Mouse (Mus musculus) left cerebral cortex, postnatal 36 days (tissue): Measurements from ENCODE around the gene Srpk2. TPM values are rescaled to one million over a fixed set of nuclear protein-coding genes. Genes with fewer than 3 reads are reported as not detected.
"Not testable (repeated sequence)": the region's sequence is repeated elsewhere in the genome, so short reads cannot be mapped to it uniquely, and the experiment has no call there.

Experiments
- DNase-seq, 2 experiments: peaks; one replicate each; pipeline ENCODE4 v3.0.0; 2021 to 2022; ENCODE audit warnings: low spot score in 2 of 2, mixed read lengths in 1 of 2
- intact Hi-C: fragments of 180-260 bp; cut with DNase I; formaldehyde crosslinking; loops from one replicate; pipeline ENCODE4 v1.15.1; 2025
- total RNA-seq, 2 experiments: library from RNA; stranded (reverse); gene quantifications; 2 replicates each; pipeline ENCODE4 v1.2.3; 2021

Gene Srpk2
- total RNA-seq: 100 to 1,000 TPM; 179 to 194 TPM

DNA sequence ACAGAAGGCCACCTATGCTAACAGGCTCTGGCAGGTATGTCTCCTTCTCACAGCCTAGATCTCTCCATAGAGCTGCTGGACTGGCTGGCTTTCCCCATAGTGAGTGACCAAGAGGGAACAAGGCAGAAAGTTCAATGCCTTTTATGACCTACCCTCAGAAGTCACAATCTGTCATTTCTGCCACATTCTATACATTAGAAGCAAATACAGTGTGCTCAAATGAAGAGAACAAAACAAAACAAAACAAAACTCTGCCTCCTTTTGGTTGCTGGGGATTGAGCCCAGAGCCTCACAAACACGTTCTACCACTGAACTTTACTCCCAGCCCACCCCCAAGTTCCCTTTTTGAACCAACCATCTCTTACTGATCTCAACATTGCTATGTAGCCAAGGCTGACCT, at the start of gene Srpk2:
TSS of gene Srpk2 (minus strand) at position 101 of the 400 bp plus-strand sequence.
- intact Hi-C loops: no loop called here
- no peak for DNase-seq

DNA sequence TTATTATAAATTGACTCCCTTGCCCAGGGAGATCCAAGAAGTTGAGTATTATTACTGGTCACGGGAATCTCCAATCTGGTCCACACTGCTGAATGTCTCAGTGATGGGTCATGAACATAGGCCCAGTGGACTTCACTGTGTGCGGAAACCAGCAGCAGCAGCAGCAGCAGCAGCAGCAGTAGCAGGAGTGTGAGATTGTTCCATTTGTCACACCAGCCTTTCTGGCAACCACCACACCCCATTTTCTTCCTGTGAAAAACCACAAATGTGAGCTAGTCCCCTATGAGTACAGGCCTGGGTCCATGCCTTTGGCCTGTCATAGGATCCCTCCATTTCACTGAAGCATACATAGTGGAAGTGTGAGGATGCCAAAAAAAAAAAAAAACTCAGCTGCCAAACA, 37.5 kb upstream of the Srpk2 start:
- intact Hi-C loops: no loop called here

DNA sequence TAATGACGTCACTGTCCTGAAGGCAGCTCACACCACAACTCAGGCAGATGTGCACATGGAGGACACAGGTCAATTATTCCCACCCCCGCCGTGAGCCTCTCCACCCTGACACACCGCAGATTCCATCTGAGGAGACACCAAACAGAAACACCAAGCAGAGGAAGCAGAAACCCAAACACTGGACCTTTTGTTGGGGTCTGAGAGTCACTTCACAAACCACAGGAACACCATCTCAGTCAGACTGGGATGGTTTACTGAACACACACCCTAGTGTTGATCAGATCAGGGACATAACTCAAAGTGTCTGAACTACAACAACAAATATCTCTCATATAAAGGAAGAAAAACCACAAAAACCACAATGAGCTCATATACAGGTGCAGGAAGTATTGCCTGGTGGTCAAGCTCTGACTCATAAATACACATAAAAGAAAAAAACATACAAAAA, 34.5 kb upstream of the Srpk2 start:
- intact Hi-C loops: no loop called here
- no peak for DNase-seq

More for the DNA sequence above, 37.5 kb upstream of the Srpk2 start:
- no peak for DNase-seq

DNA sequence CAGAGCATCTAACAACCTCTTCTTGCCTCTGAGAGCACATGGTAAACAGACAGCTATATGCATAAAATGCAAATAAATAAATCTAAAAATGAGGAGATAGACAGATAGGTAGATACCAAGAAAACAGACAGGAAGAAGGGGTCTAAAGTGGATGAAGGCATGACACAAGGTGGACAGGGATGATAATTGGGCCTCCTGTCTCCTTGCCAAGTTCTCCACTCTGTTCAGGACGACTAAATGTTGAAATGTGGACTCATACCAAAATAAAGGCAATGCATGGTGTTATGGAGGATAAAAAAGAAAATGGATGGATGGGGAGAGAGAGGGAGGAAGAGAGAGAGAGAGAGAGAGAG, 33.7 kb upstream of the Srpk2 start:
- no peak for DNase-seq
- intact Hi-C loops: no loop called here

DNA sequence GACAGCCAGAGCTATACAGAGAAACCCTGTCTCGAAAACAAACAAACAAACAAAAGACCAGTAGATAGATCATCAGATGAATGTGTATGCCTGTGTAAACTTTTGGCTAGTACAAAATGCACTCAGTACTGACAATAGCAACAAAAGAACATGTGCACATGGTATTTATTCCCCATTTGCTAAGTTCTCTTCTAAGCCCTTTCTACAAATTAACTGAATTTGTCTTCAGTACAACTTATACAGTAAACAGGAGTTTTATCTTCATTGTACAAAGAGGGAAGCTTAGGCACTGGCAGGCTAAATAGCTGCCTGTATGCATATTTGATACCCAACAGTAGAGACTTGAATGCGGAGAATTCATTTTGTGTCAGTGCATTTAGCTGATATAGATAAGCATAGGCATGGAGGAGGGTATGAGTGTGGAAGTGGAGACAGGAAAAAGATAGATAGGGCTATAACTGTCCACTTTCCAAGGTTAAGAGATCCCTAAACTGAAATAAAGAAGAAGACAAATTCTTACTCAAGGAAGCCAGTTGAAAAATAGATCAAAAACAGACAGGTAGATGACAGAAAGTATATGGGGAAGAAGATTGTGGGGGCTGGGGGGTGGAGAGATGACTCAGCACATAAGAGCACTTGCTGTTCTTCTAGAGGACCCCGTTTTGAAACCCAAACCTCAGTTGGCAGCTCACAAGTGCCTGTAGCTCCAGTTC, 33.2 kb upstream of the Srpk2 start:
- intact Hi-C loops: no loop called here
- no peak for DNase-seq

DNA sequence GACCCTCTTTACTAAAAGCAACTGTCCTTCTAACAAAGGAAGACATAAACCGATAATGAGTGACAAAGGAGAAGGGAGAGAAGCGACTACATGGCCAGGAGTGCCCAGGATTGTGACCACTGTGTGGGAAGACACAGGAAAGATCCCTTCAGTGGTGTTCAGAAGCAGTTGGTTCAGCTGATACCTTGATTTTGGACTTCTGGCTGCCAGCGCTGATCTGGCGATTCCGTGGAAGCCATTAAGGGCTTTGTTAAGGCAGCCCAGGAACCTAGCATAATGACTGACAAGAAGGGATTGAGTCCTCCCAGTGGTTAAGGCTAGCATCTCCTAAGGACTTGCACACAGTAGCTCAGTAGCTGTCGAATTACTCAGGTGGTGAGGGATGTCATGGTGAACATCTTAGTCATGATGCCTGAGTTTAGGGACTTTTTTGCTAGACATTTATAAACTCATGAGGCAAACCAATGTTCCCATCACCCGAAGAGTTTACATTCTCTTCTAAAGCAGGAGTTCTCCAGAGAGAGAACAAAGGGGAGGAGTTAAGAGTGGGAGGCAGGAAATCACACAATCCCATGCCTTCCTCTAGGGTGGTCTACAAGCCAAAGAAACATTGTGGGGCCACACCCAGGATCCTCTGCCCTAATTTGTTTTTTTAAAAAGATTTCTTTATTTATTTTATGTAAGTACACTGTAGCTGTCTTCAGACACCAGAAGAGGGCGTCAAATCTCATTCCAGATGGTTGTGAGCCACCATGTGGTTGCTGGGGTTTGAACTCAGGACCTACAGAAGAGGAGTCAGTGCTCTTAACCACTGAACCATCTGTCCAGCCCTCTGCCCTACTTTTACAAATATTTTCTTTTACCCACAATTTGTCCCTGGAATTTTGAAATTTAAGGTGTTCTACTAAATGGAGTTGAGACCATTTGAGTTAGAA, 29.3 kb upstream of the Srpk2 start:
- intact Hi-C loops: no loop called here
- no peak for DNase-seq

DNA sequence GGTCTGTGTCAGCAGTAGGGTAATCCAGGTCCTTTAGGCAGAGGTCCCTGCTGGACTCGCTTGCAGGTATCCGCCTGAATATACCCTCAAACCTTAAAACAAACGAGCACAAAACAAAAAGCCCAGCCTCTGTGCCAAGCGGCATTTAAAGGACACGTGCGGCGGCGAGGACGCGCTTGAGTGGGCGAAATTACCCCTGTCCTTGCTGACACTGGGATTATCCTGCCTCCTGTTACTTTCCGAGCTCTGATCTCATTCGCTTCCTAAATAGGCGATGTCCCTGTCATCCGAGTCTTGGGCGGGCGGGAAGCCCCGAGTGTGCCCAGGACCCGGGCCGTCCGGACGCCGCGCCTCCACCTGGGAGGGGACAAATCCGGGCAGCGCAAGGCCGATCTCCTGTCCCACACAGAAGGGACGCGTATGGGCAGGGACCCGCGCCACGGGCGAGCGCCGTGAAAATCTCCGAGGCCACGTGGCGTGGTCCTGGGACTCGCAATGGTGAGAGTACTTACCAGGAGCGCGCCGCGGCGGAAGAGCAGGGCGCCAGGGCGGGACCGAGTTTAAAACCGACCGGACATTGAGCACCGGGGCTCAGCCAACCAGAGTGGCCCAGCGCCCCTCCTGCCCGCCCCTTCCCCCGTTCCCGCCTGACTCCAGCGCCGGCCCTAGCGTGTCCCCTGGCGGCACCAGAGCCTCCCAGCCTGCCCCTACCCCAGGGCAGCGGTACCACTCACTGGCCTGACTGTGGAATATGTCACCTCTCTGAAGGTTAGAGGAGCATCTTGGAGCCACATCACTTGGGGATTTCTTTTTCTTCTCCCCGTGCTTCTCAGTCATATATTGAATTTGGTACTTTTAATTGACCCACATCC, 27.9 kb upstream of the Srpk2 start:
- peak; percentile 52 to 55 for DNase-seq
- intact Hi-C loops: no loop called here

DNA sequence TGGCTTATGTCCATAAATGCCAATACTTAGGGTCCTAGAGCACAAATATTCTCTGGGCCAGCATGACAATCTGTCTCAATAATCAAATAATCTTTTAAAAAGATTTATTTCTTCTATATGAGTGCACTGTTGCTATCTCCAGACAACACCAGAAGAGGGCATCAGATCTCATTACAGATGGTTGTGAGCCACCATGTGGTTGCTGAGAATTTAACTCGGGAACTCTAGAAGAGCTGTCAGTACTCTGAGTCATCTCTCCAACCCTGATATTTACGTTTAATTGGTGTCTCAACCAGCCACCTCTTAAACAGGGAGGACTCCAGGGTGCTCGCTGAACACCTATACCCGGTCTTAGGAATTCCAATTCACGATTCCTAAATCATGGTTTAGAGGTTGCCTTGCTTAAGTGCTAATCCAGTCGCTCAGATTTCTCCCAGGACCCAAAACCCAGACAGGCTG, 27.3 kb upstream of the Srpk2 start:
- intact Hi-C loops: not testable (repeated sequence)
- peak; percentile 7 to 13 for DNase-seq

DNA sequence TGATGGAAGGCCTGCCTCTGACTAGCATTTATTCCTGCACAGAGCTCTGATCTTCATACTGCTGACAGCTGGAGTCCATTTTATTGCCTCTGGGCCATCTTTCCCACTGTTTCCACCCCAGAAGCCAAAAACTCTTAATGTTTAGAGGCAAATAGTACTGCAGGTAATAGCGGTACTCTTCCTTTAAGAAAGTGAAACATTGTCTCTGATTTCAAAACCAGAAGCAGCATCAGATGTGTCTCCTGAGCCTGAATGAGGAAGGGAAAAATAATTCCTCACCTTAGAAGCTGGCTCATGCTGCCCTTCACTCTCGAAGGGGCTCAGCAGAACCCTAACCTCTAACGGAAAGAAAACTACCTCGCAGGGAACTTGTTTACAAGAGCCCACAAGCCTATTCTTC, 26.8 kb upstream of the Srpk2 start:
- no peak for DNase-seq
- intact Hi-C loops: no loop called here

DNA sequence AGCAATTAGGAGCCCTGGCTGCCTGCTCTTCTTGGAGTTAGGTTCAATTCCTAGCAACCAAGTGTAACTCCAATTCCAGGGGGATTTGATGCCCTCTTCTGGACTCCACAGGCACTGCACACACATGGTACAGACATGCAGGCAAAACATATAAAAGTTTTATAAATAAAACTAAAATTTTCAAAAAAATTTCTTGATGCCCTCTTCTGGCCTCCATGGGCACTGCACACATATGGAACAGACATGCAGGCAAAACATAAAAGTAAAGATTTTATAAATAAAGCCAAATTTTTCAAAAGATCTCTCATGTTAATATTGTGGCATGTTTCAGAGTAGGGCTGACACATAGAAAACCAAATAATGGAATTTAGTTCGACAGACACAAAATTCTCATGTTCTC, 25.2 kb upstream of the Srpk2 start:
- no peak for DNase-seq
- intact Hi-C loops: no loop called here

DNA sequence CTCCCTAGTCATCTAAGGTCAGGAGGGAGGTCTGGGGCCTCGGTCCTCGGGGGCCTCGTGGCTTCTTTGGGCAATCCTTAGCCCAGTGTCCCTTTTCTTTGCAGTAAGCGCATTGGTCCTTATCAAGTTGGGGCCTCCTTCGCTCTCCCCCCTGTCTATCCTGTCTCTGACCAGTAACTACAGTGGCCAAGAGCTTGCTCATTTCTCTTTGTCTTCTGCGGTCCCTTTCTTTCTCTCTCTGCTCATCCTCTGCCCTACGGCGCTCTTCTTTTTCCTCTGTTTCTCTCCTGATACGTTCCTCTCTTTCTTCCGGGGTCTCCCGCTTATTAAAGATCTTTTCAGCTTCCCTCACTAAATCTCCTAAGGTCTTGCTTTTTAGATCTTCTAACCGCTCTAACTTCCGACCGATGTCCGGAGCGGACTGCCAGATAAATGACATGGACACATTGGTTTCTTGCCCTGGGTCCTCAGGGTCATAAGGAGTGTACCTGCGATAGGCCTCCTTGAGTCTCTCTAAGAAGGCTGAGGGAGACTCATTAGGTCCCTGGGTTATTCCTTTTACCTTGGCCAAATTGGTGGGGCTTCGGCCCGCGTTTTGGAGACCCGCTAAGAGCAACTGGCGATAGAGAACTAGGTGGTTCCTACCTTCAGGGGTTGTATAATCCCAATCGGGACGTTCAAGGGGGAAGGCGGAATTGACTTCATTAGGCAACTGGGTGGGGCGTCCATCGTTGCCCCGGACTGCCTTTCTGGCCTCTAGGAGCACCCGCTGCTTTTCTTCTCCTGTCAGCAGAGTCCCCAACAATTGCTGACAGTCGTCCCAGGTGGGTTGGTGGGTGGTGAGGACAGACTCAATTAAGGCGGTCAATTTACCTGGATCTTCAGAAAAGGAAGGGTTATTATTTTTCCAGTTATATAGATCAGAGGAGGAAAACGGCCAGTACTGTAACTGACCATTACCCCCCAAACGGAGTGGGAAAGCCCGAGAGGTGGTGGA, 22.5 kb upstream of the Srpk2 start:
- DNase-seq, intact Hi-C loops: not testable (repeated sequence)

DNA sequence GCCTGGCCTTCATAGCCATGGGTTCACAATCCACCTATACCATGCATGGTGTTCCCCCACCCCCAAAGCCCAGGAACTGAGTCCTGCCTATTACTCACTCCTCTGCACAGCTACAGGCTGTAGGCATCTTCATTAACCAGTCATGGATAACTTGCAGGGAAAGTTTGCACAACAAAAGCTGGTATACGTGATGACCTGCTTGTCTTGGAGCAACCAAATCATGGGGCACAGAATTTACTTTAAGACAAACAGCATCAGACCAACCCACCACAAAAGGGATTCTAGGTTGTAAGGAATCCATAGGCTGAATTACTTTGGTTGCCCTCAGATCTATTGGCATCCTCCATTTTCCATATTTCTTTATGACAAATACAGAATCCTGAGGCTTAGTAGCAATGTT, 13.0 kb upstream of the Srpk2 start:
- intact Hi-C loops: no loop called here
- DNase-seq: no peak

DNA sequence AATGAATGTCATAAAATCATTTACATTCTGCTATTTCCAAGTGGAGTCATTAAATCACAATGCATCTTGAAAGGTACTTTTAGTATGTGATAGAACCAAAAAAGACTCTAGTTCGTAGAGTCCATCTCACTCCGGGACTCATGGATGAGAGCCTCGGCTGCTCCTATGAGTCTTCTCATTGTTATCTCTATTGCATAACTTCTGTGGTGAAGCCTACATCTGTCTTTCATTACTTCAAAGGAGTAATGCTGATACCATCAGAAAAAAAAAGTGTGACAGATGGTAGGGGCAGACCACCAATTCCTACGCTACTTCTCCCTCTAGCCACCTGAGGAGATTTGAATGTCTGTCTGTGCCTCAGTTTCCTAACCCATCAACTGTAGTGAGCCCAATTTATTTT, 986 bp downstream of the Srpk2 start:
- intact Hi-C loops: no loop called here

DNA sequence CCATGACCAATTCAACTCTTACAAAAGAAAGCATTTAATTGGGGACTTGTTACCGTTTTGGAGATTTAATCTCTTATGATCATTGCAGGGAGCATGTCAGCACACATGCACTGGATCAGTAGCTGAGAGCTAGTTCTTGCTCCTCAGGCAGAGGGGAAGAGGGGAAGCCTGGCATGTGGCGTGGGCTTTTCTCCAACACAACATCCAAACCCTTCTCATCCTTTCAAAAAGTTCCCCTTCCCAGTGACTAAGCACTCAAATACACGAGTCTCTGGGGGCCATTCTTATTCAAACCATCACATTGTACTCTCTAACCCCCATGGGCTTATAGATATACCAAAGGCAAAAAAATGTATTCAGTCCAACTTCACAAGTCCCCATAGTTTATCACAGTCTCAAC, 5.4 kb downstream of the Srpk2 start:
- intact Hi-C loops: loop anchor here (5.0 kb wide), 1 partner anchor 78 kb away; no protein-coding TSS in a partner anchor
- no peak for DNase-seq

More for the DNA sequence above, 986 bp downstream of the Srpk2 start:
- no peak for DNase-seq

DNA sequence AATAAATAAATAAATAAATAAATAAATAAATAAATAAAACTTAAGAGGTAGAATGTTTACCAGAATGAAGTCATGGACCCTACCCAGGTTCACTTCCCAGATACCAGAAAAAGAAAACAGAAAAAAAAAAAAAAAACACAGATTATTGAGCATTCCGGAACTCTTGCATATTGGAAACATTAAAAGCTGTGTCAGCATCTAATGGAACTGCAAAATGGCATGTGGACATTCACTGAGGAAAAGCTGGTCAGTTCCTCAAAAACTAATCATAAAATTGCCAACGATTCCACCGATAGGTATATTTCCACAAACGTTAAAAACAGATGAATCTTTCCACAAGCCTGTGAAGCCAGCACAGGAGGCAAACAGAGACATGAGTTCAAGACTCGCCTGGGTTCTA, 6.5 kb downstream of the Srpk2 start:
- intact Hi-C loops: loop anchor here (5.0 kb wide), 1 partner anchor 79 kb away; no protein-coding TSS in a partner anchor
- DNase-seq: no peak

DNA sequence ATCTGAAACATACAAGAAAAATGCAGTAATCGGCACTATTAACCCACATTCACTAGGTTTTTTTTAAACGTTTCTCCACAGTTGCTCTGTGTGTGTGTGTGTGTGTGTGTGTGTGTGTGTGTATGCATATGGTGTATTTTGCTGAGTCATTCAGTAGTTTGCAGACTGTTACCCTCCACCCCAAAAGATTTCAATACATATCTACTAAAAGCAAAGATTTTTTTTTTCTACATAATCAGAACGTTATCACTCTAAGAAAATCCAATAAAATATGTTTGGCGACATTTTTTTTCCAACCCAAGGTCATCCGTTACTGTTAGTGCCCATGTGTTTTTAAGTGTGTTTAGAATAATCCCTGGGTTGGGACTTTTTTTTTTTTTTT, 7.4 kb downstream of the Srpk2 start:
- DNase-seq: no peak
- intact Hi-C loops: loop anchor here (5.0 kb wide), 1 partner anchor 80 kb away; no protein-coding TSS in a partner anchor

DNA sequence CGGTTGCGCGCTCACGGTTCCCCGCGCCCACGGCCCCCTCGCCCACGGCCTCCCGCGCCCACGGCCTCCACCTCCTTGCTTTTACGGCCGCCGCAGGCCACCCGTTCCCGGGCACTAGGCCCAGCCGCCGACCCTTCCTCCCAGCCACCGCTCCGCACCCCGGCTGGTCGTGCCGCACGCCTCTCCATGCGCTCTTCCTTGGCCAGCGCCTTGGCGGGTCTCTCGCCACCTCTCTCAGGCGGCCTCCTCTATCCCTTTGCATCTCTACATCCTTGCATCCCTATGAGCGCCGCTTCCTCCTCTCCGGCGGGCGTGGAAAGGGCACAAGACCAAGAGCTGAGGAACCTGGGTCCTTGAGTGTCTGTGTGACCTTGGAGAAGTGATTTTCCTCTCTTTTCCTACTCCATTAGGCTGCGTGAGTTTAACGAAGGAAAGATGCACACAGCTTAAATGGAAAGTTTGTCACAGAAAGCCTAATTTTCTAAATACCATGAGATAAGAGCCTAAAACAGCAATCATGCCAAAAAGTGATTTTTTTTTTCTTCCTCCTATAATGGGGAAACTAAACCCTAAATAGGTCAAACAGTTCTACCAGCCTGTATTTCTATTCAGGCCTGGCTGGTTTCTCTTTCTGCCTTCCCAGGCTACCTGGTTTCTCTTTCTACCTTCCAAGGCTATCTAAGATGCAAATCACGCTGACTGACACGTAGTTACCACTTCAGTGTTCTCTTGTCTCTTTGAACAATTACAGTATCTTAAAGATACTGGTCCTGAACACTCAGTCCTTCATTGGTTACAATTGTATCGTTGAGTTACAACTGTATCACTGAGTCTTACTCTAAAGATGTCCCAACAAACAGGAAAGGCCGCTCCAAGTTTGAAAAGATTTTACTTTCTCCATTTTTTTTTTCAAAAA, 8.0 kb downstream of the Srpk2 start:
- intact Hi-C loops: loop anchor here (5.0 kb wide), 1 partner anchor 81 kb away; no protein-coding TSS in a partner anchor
- peak in 1 of 2 experiments; percentile 59 for DNase-seq
